Comparison of ENCODE assay signal across 12 mouse cellular contexts in genomic region chr12:69963141-69963540, GRCm38 (mm10).
"Had no signal": no experiment of that assay in that cellular context is flagged by ENCODE, and none has a peak within 500 bp of the region (broad histone marks: within the 10 kb centered on the region; RNA-seq: fewer than 3 reads in every experiment).

No protein-coding gene starts in this region.

- H3K9me3 ChIP-seq: heart, embryonic 13.5 days; heart, embryonic 15.5 days; hindbrain, embryonic 13.5 days; hindbrain, embryonic 15.5 days; kidney, embryonic 15.5 days; limb, embryonic 10.5 days; limb, embryonic 12.5 days had no signal

- H3K4me1 ChIP-seq: hindbrain, embryonic 13.5 days; hindbrain, embryonic 15.5 days; limb, embryonic 10.5 days; limb, embryonic 12.5 days had no signal

- H3K4me3 ChIP-seq: heart, adult 2 months; heart, embryonic 13.5 days; heart, embryonic 15.5 days; hindbrain, embryonic 13.5 days; hindbrain, embryonic 15.5 days; kidney, embryonic 15.5 days; layer of hippocampus, adult 2 months; left cerebral cortex, adult 2 months; limb, embryonic 10.5 days; limb, embryonic 12.5 days had no signal

- H3K27me3 ChIP-seq: heart, embryonic 13.5 days; heart, embryonic 15.5 days; hindbrain, embryonic 13.5 days; hindbrain, embryonic 15.5 days; kidney, embryonic 15.5 days; limb, embryonic 12.5 days had no signal

- H3K27ac ChIP-seq: heart, adult 2 months; heart, embryonic 13.5 days; heart, embryonic 15.5 days; hindbrain, embryonic 13.5 days; hindbrain, embryonic 15.5 days; hindbrain, postnatal 0 days; kidney, embryonic 15.5 days; kidney, postnatal 0 days; layer of hippocampus, adult 2 months; left cerebral cortex, adult 2 months; limb, embryonic 10.5 days; limb, embryonic 12.5 days had no signal
